Mouse (Mus musculus): Measurements from ENCODE around the gene Rnpepl1. TPM values are rescaled to one million over a fixed set of nuclear protein-coding genes. Genes with fewer than 3 reads are reported as not detected.

Gene Rnpepl1
- total and polyA plus RNA-seq, 2 experiments from 2014 or later = 31.3 to 58.2 TPM

DNA sequence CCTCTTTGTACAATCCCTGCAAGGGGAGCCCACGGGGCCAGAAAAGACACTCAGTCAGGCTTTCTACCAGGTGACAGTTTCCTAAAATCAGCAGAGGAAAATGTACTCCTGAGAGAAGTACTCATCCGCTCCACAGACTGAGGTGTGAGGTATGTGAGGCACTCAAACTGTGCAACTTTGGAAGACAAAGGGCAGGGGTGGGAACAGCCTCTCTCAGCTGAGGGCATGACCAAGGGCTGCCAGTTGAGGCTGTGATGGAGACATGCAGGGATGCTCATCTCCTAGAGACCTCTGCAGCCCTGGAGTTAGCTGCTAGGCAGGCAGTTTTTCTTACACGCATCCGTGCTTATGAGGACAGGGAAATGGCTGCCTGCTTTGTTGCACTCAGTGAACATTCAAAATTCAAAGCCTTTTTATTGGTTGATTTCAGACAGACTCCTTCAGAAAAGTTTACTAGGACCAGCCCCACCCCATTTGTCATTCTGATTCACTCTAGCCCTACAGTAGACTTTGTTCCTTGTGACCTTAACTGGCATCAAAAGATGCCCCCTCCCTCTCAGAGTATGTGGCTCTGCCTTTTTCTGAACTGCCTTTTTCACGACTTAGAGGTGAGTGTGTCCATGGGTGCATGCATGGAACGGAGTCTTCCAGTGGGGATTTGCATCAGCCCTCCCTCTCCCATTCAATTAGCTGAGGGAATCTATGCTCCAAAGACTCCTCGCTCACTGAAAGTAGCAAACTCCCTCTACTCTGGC lies 21.5 kb upstream of the Rnpepl1 start:
- DNase-seq (ENCODE audit: low spot score) = no peak
- Histone ChIP-seq H3K4me3 (ENCODE audit: low read length) (no peak overlapping the region), H3K9ac (replicated peaks; ENCODE audit: low read length) (no peak overlapping the region), H3K4me2 (ENCODE audit: low read depth, low read length) (no peak overlapping the region), H3K4me1 (ENCODE audit: insufficient read depth, low read length) (no peaks in the 10 kb centered on the region), H3K27ac (no peak overlapping the region), H3K9me3 (ENCODE audit: low read length) (no peaks in the 10 kb centered on the region), H3K27me3 (ENCODE audit: insufficient read depth, low read length) (no peaks in the 10 kb centered on the region), H3K36me3 (ENCODE audit: insufficient read depth, low read length) (no peaks in the 10 kb centered on the region)
- TF ChIP-seq CTCF (IDR thresholded peaks at IDR 0.05; ENCODE audit: low read depth) = no peak
- WGBS = 80% methylated on average over 7 of the region's 7 CpGs
- ATAC-seq = no peak

DNA sequence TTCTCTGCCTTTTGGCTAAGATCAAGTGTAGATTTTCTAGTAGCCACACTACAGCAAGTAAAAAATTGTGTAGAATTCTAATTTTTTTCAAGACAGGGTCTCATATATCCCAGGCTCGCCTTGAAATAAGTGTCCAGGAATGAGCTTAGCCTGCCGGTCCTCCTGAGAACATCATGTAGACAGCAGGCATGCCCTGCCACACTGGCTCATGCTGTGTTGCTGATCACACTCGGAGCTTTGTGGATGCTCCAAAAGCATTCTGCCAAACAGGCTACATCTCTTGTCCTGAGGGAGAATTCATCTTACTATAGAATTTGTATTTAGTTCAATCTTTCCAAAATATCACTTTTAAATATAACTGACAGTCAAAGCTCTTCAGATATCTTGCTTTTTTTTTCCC lies 17.8 kb upstream of the Rnpepl1 start:
- Histone ChIP-seq H3K9me3 (ENCODE audit: low read length) (no peaks in the 10 kb centered on the region), H3K36me3 (ENCODE audit: insufficient read depth, low read length) (no peaks in the 10 kb centered on the region), H3K27me3 (ENCODE audit: insufficient read depth, low read length) (no peaks in the 10 kb centered on the region), H3K27ac (no peak overlapping the region), H3K4me1 (ENCODE audit: insufficient read depth, low read length) (no peaks in the 10 kb centered on the region), H3K9ac (replicated peaks; ENCODE audit: low read length) (no peak overlapping the region), H3K4me2 (ENCODE audit: low read depth, low read length) (no peak overlapping the region), H3K4me3 (ENCODE audit: low read length) (no peak overlapping the region)
- TF ChIP-seq CTCF (IDR thresholded peaks at IDR 0.05; ENCODE audit: low read depth) = no peak
- no peak for DNase-seq (ENCODE audit: low spot score)
- ATAC-seq = no peak
- 53% methylated on average over 3 of the region's 3 CpGs for WGBS

DNA sequence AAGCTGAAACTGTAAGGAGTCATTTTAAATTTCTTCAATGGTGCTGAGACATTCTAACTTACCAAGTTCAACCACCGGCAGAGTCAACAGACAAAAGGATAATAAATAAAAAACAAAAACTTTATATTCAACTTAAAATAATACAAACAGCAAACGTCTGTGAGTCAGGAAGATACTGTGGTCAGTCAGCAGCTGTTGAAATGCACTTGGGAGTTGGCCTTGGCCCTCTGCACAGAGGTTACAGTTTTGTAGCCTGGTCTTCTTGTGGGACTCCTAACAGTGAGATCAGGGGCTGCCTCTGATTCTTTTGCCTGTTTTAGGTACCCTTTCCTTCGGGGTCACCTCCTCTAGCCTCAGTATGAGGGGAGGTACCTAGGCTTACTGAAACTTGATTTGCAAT lies 16.7 kb upstream of the Rnpepl1 start:
- ATAC-seq (no peak), DNase-seq (ENCODE audit: low spot score) (no peak)
- H3K9ac ChIP-seq (replicated peaks; ENCODE audit: low read length) = no peak overlapping the region
- no peak overlapping the region for H3K4me3 ChIP-seq (ENCODE audit: low read length)
- 74% methylated on average over 3 of the region's 3 CpGs for WGBS
- H3K4me1 ChIP-seq (ENCODE audit: insufficient read depth, low read length) = no peaks in the 10 kb centered on the region
- H3K4me2 ChIP-seq (ENCODE audit: low read depth, low read length) = no peak overlapping the region
- TF ChIP-seq CTCF (IDR thresholded peaks at IDR 0.05; ENCODE audit: low read depth) = no peak
- no peak overlapping the region for H3K27ac ChIP-seq
- H3K27me3 ChIP-seq (ENCODE audit: insufficient read depth, low read length) = no peaks in the 10 kb centered on the region
- H3K36me3 ChIP-seq (ENCODE audit: insufficient read depth, low read length) = no peaks in the 10 kb centered on the region
- H3K9me3 ChIP-seq (ENCODE audit: low read length) = no peaks in the 10 kb centered on the region

DNA sequence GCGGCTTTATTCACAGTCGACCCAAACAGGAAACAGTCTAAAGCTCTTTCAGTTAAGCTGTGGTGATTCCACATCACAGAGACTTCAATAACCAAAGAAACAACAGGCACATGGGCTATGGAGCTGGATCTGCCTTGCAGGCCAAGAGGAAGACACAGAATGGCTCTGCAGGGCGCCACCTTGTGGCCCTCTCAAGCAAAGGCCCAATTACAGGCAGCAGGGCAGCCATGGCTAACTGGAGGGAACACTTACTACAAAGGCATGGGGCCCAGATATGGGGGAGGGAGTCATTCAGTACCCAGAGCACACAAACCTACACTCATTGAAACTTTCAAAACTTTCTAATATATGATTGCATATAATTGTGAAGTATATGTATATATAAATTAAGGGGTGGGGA lies 15.5 kb upstream of the Rnpepl1 start:
- Histone ChIP-seq H3K4me1 (ENCODE audit: insufficient read depth, low read length) (no peaks in the 10 kb centered on the region), H3K9me3 (ENCODE audit: low read length) (no peaks in the 10 kb centered on the region)
- peak; percentile 92 for DNase-seq (ENCODE audit: low spot score)

DNA sequence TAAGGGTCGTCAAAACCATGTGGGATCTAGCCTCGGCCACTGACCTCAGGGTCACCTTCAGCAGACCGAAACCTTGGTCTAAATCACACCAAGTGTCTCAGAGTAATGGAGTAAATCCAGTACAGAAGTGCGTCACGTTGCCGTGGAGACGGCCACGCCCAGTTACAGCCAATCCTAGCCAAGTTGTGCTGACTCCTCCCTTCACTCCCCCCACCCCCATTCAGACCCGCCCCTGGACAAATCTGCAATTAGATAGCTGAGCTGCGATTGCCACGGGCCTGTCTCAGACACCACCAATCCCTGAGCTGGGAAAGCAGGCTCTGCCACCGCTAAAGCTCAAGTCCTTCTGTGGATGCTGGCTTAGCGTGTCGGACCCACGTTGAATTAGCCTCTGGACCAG lies 7.8 kb upstream of the Rnpepl1 start, which contains the start of gene Ankmy1:
TSS of gene Ankmy1 (minus strand) at position 121 of the 400 bp plus-strand sequence.
- TF ChIP-seq CTCF (IDR thresholded peaks at IDR 0.05; ENCODE audit: low read depth) = no peak
- 1% methylated on average over 15 of the region's 15 CpGs for WGBS
- Histone ChIP-seq H3K36me3 (ENCODE audit: insufficient read depth, low read length) (no peaks in the 10 kb centered on the region), H3K4me2 (ENCODE audit: low read depth, low read length) (peak within 1 kb of the TSS; percentile 52), H3K27me3 (ENCODE audit: insufficient read depth, low read length) (0 out of 2 replicates have a peak, but pooled peaks cover 3% of the 10 kb centered on the region), H3K9me3 (ENCODE audit: low read length) (no peaks in the 10 kb centered on the region), H3K9ac (replicated peaks; ENCODE audit: low read length) (no peak within 1 kb of the TSS), H3K27ac (no peak within 1 kb of the TSS), H3K4me1 (ENCODE audit: insufficient read depth, low read length) (peaks cover 4% of the 10 kb centered on the region; the same call in 1 of the 2 replicates), H3K4me3 (ENCODE audit: low read length) (peak within 1 kb of the TSS; percentile 14; the same call in 1 of the 2 replicates)
- ATAC-seq (peak; percentile 58), DNase-seq (ENCODE audit: low spot score) (peak; percentile 81)

More for the DNA sequence above, 15.5 kb upstream of the Rnpepl1 start:
- H3K4me3 ChIP-seq (ENCODE audit: low read length) = no peak overlapping the region
- TF ChIP-seq CTCF (IDR thresholded peaks at IDR 0.05; ENCODE audit: low read depth) = peak; percentile 97
- H3K36me3 ChIP-seq (ENCODE audit: insufficient read depth, low read length) = no peaks in the 10 kb centered on the region
- 0 out of 2 replicates have a peak, but pooled peaks cover 2% of the 10 kb centered on the region for H3K27me3 ChIP-seq (ENCODE audit: insufficient read depth, low read length)
- no peak overlapping the region for H3K27ac ChIP-seq
- H3K4me2 ChIP-seq (ENCODE audit: low read depth, low read length) = no peak overlapping the region
- H3K9ac ChIP-seq (replicated peaks; ENCODE audit: low read length) = no peak overlapping the region
- 15% methylated on average over 3 of the region's 3 CpGs for WGBS
- ATAC-seq = peak; percentile 92

DNA sequence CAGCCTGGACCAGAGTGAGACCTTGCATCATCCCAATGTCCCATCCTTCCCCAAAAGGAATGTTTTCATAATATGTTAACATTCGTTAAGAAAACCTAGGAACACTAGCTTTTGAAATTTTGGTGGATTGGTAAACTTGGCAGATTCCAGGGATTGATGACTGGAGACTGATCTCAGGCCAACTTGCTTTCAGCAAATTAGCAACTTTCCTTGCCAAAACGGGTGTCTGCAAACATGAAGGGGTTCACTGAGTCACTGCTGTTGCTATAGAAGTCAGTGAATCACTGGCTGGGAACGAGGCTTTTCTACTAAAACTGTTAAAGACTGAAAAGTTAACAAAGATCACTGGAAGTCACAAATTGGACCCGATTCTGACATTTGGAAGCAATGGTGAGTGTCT lies 7.0 kb upstream of the Rnpepl1 start:
- H3K36me3 ChIP-seq (ENCODE audit: insufficient read depth, low read length) = no peaks in the 10 kb centered on the region
- H3K9me3 ChIP-seq (ENCODE audit: low read length) = no peaks in the 10 kb centered on the region
- DNase-seq (ENCODE audit: low spot score) = peak; percentile 55
- 0 out of 2 replicates have a peak, but pooled peaks cover 3% of the 10 kb centered on the region for H3K27me3 ChIP-seq (ENCODE audit: insufficient read depth, low read length)
- no peak for TF ChIP-seq CTCF (IDR thresholded peaks at IDR 0.05; ENCODE audit: low read depth)
- no peak overlapping the region for H3K4me2 ChIP-seq (ENCODE audit: low read depth, low read length)
- H3K27ac ChIP-seq = no peak overlapping the region
- H3K4me1 ChIP-seq (ENCODE audit: insufficient read depth, low read length) = peaks cover 7% of the 10 kb centered on the region; the same call in 1 of the 2 replicates
- H3K4me3 ChIP-seq (ENCODE audit: low read length) = no peak overlapping the region
- WGBS = 55% methylated on average over 4 of the region's 4 CpGs
- ATAC-seq = no peak
- no peak overlapping the region for H3K9ac ChIP-seq (replicated peaks; ENCODE audit: low read length)
